Mouse (Mus musculus): ENCODE data around the gene Polq. TPM values are rescaled to one million over a fixed set of nuclear protein-coding genes. Genes with fewer than 3 reads are reported as not detected.

Gene Polq
- polyA plus RNA-seq, 1 experiment from 2014 or later = 3.5 TPM

- H3K9me3 ChIP-seq = no peaks in the 10 kb centered on the region
- H3K27me3 ChIP-seq = no peaks in the 10 kb centered on the region
- no peak overlapping the region for H3K27ac ChIP-seq (replicated peaks)
- no peak overlapping the region for H3K9ac ChIP-seq
- 66% methylated on average over 4 of the region's 4 CpGs for WGBS
- peaks cover 20% of the 10 kb centered on the region for H3K4me1 ChIP-seq (replicated peaks)
- no peak for ATAC-seq (ENCODE audit: low read depth)
- no peaks in the 10 kb centered on the region for H3K36me3 ChIP-seq
- H3K4me3 ChIP-seq = 0 out of 2 replicates have a peak overlapping the region, but pooled peaks have one; percentile 76
- 0 out of 2 replicates have a peak overlapping the region, but pooled peaks have one; percentile 84 for H3K4me2 ChIP-seq
Observed at GRCm38 (mm10) chr16:37010370-37010769, 1.2 kb upstream of the Polq start.

DNA sequence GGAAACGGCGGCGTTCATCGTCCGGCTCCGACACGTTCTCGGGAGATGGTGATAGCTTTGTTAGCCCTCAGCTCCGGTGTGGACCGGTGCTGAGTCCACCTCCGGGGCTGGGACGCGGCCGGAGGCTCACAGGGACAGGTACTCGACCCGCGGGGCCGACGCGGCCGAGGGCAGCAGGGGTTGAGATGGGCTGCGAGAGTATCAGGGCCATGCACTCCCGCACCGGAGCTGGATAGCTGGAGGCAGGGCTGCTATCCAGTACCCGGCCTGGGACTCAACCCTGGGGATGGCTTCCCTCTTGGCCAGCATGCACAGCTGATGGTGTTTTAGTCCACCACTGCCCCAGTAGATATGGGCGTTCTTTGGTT, 320 bp downstream of the Polq start:
- Histone ChIP-seq H3K27me3 (no peaks in the 10 kb centered on the region), H3K27ac (replicated peaks) (no peak overlapping the region), H3K4me2 (peak overlapping the region; percentile 84), H3K36me3 (peaks cover 3% of the 10 kb centered on the region; the same call in 1 of the 2 replicates), H3K4me3 (peak overlapping the region; percentile 76), H3K9ac (peak overlapping the region; percentile 64), H3K9me3 (no peaks in the 10 kb centered on the region), H3K4me1 (replicated peaks) (peaks cover 20% of the 10 kb centered on the region)
- WGBS = 0% methylated on average over 26 of the region's 26 CpGs
- peak; percentile 70 for ATAC-seq (ENCODE audit: low read depth)

DNA sequence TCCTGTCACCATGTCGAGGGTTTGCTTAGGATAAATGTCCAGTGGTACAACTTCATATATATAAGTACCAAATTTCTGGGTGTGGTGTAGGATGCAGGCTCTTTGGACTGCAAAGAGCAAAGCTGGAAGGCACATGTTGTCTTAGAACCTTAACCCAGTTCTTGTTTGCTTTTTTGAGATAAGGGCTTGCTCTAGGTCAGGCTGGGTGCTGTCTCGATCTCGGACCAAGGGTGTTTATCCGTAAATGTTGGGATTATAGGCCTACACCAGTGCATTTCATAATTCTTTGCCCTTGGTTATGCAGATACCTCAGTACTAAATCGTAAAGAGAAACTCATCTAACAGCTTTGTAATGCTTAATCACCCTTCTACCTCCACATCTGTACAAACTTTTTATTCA, 750 bp downstream of the Polq start:
- Histone ChIP-seq H3K4me2 (peak overlapping the region; percentile 84), H3K9ac (peak overlapping the region; percentile 64), H3K27me3 (no peaks in the 10 kb centered on the region), H3K27ac (replicated peaks) (no peak overlapping the region), H3K9me3 (no peaks in the 10 kb centered on the region), H3K4me1 (replicated peaks) (peaks cover 20% of the 10 kb centered on the region), H3K36me3 (peaks cover 3% of the 10 kb centered on the region; the same call in 1 of the 2 replicates), H3K4me3 (peak overlapping the region; percentile 76)
- 57% methylated on average over 5 of the region's 5 CpGs for WGBS
- ATAC-seq (ENCODE audit: low read depth) = peak; percentile 6; the same call in 1 of the 2 replicates

GRCm38 (mm10) chr16:37027581-37027980, 16.0 kb downstream of the Polq start:
- WGBS = 79% methylated on average over 3 of the region's 3 CpGs
- Histone ChIP-seq H3K36me3 (no peaks in the 10 kb centered on the region), H3K9ac (no peak overlapping the region), H3K27me3 (no peaks in the 10 kb centered on the region), H3K9me3 (no peaks in the 10 kb centered on the region), H3K4me3 (no peak overlapping the region), H3K27ac (replicated peaks) (no peak overlapping the region), H3K4me1 (replicated peaks) (no peaks in the 10 kb centered on the region), H3K4me2 (no peak overlapping the region)
- ATAC-seq (ENCODE audit: low read depth) = no peak

GRCm38 (mm10) chr16:37031996-37032395, 20.4 kb downstream of the Polq start:
- no peak overlapping the region for H3K4me3 ChIP-seq

DNA sequence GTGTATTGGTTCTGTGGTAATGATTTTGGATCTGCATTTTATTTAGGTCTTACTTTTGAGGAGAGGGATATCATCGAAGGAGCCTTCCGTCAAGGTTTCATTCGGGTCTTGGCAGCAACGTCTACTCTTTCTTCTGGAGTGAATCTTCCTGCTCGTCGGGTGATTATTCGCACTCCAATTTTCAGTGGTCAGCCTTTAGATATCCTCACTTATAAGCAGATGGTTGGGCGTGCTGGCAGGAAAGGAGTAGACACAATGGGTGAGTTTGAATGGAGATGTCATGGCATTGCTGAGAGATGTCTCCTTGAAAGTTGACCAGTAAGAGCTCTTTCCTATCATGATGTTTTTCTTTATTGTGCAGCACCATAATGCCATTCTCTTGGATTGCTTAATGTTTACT, 23.2 kb downstream of the Polq start:
- 96% methylated on average over 8 of the region's 8 CpGs for WGBS

More at GRCm38 (mm10) chr16:37031996-37032395, 20.4 kb downstream of the Polq start:
- ATAC-seq (ENCODE audit: low read depth) = no peak
- Histone ChIP-seq H3K27me3 (no peaks in the 10 kb centered on the region), H3K9ac (no peak overlapping the region), H3K27ac (replicated peaks) (no peak overlapping the region), H3K4me2 (no peak overlapping the region), H3K4me1 (replicated peaks) (no peaks in the 10 kb centered on the region), H3K36me3 (peaks cover 13% of the 10 kb centered on the region), H3K9me3 (no peaks in the 10 kb centered on the region)
- 85% methylated on average over 3 of the region's 3 CpGs for WGBS

DNA sequence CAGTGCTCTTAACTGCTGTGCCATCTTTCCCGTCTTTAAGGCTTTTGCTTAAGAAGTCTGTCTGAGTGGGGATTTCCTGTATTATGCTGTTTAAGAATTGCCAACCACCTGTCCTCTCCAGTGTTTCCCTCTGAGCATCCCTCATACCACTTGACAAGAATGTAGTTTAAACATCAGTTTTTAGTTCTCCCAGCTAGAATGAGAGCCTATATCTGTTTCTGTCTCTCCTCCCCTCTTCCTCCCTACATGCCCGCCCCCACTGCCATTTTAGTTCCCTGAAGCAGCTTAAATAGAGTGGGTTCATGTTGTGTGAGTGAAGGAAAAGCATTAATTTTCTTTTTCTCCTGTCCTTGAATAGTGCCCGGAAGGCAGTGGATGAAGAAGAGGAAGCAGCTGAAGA, 48.0 kb downstream of the Polq start:
- H3K9me3 ChIP-seq = no peaks in the 10 kb centered on the region
- ATAC-seq (ENCODE audit: low read depth) = no peak
- WGBS = 92% methylated on average over 3 of the region's 3 CpGs
- no peaks in the 10 kb centered on the region for H3K4me1 ChIP-seq (replicated peaks)
- peaks cover 27% of the 10 kb centered on the region for H3K36me3 ChIP-seq
- no peak overlapping the region for H3K9ac ChIP-seq
- H3K27me3 ChIP-seq = no peaks in the 10 kb centered on the region
- H3K4me3 ChIP-seq = no peak overlapping the region
- H3K27ac ChIP-seq (replicated peaks) = no peak overlapping the region
- H3K4me2 ChIP-seq = no peak overlapping the region

More for the DNA sequence above, 23.2 kb downstream of the Polq start:
- H3K36me3 ChIP-seq = peaks cover 15% of the 10 kb centered on the region
- no peaks in the 10 kb centered on the region for H3K4me1 ChIP-seq (replicated peaks)
- ATAC-seq (ENCODE audit: low read depth) = no peak
- no peaks in the 10 kb centered on the region for H3K27me3 ChIP-seq
- H3K4me3 ChIP-seq = no peak overlapping the region
- H3K4me2 ChIP-seq = no peak overlapping the region
- no peak overlapping the region for H3K27ac ChIP-seq (replicated peaks)
- H3K9me3 ChIP-seq = no peaks in the 10 kb centered on the region
- no peak overlapping the region for H3K9ac ChIP-seq

GRCm38 (mm10) chr16:37061261-37061660, 49.7 kb downstream of the Polq start:
- Histone ChIP-seq H3K27me3 (no peaks in the 10 kb centered on the region), H3K9me3 (no peaks in the 10 kb centered on the region), H3K36me3 (peaks cover 27% of the 10 kb centered on the region), H3K27ac (replicated peaks) (no peak overlapping the region), H3K9ac (no peak overlapping the region), H3K4me3 (no peak overlapping the region), H3K4me1 (replicated peaks) (no peaks in the 10 kb centered on the region), H3K4me2 (no peak overlapping the region)
- no peak for ATAC-seq (ENCODE audit: low read depth)
- WGBS = 95% methylated on average over 4 of the region's 4 CpGs

GRCm38 (mm10) chr16:37072354-37072753, 60.8 kb downstream of the Polq start:
- no peak for ATAC-seq (ENCODE audit: low read depth)
- Histone ChIP-seq H3K36me3 (peaks cover 9% of the 10 kb centered on the region; the same call in 1 of the 2 replicates), H3K9me3 (no peaks in the 10 kb centered on the region), H3K4me3 (no peak overlapping the region), H3K4me2 (no peak overlapping the region), H3K9ac (no peak overlapping the region), H3K27ac (replicated peaks) (no peak overlapping the region), H3K4me1 (replicated peaks) (no peaks in the 10 kb centered on the region), H3K27me3 (no peaks in the 10 kb centered on the region)
- 83% methylated on average over 5 of the region's 5 CpGs for WGBS

- H3K27ac ChIP-seq (replicated peaks) = no peak overlapping the region
- no peak for ATAC-seq (ENCODE audit: low read depth)
- H3K4me3 ChIP-seq = no peak overlapping the region
- H3K4me1 ChIP-seq (replicated peaks) = no peaks in the 10 kb centered on the region
- H3K9me3 ChIP-seq = no peaks in the 10 kb centered on the region
- H3K27me3 ChIP-seq = no peaks in the 10 kb centered on the region
- H3K36me3 ChIP-seq = peaks cover 13% of the 10 kb centered on the region
- H3K4me2 ChIP-seq = no peak overlapping the region
- no peak overlapping the region for H3K9ac ChIP-seq
- 77% methylated on average over 1 of the region's 1 CpGs for WGBS
Observed at GRCm38 (mm10) chr16:37089648-37090047, 78.1 kb downstream of the Polq start.

DNA sequence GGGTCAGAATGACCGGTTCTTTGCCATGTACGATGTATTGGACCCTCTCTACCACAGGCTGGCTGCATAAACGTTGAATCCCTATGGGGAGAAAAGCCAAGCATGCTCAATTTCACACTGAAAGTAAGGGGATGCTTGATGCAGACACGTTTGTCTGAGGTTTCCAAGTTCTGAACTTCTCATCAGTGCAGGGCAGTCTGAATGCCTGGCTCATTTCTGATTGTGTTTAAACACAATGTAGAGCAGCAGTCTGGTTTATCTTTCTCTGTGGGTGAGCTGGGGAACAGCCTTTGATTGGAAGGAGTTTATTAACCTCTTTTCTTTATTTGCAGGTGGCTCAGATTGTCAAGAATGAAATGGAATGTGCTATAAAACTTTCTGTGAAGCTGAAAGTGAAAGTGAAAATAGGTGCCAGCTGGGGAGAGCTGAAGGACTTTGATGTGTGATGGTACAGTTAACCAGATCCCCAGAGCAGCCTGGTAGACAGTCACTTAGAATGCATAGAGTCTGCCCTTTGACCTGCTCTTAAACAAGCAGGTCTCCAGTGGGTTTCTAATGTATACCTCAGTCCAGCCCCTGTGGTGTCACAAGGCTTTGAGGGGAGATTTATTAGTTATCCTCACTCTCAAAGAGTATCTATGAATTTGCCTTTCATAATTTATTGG, 82.7 kb downstream of the Polq start:
- WGBS = 53% methylated on average over 4 of the region's 4 CpGs
- no peaks in the 10 kb centered on the region for H3K4me1 ChIP-seq (replicated peaks)
- H3K36me3 ChIP-seq = peaks cover 4% of the 10 kb centered on the region; the same call in 1 of the 2 replicates
- peaks cover 2% of the 10 kb centered on the region; the same call in 1 of the 2 replicates for H3K9me3 ChIP-seq
- H3K9ac ChIP-seq = no peak overlapping the region
- H3K4me3 ChIP-seq = no peak overlapping the region
- no peak for ATAC-seq (ENCODE audit: low read depth)
- no peak overlapping the region for H3K27ac ChIP-seq (replicated peaks)
- H3K4me2 ChIP-seq = no peak overlapping the region
- H3K27me3 ChIP-seq = no peaks in the 10 kb centered on the region

GRCm38 (mm10) chr16:37108763-37109162, 97.2 kb downstream of the Polq start:
- WGBS = 31% methylated on average over 5 of the region's 5 CpGs
- Histone ChIP-seq H3K4me3 (no peak overlapping the region), H3K4me2 (no peak overlapping the region), H3K27me3 (no peaks in the 10 kb centered on the region), H3K36me3 (no peaks in the 10 kb centered on the region), H3K9ac (no peak overlapping the region), H3K9me3 (no peaks in the 10 kb centered on the region), H3K27ac (replicated peaks) (no peak overlapping the region), H3K4me1 (replicated peaks) (no peaks in the 10 kb centered on the region)
- ATAC-seq (ENCODE audit: low read depth) = no peak

GRCm38 (mm10) chr16:37109285-37109684, 97.7 kb downstream of the Polq start:
- 34% methylated on average over 3 of the region's 3 CpGs for WGBS
- no peaks in the 10 kb centered on the region for H3K27me3 ChIP-seq
- H3K27ac ChIP-seq (replicated peaks) = no peak overlapping the region
- peak; percentile 93 for ATAC-seq (ENCODE audit: low read depth)
- no peaks in the 10 kb centered on the region for H3K4me1 ChIP-seq (replicated peaks)
- H3K4me2 ChIP-seq = no peak overlapping the region
- H3K9ac ChIP-seq = no peak overlapping the region
- no peak overlapping the region for H3K4me3 ChIP-seq
- no peaks in the 10 kb centered on the region for H3K9me3 ChIP-seq
- no peaks in the 10 kb centered on the region for H3K36me3 ChIP-seq
